Mouse (Mus musculus) frontal cortex, adult 2 months (tissue): ENCODE results near the gene Pnldc1. TPM values are rescaled to one million over a fixed set of nuclear protein-coding genes. Genes with fewer than 3 reads are reported as not detected.
A peak's percentile ranks its signal among the peaks of the same experiment; 100 is the strongest.
"Not testable (repeated sequence)": the region's sequence is repeated elsewhere in the genome, so short reads cannot be mapped to it uniquely, and the experiment has no call there.

Experiments used
- DNase-seq, 2 experiments: peaks; one replicate each; pipeline ENCODE4 v3.0.0; 2022; ENCODE audit warnings: low spot score in 1 of 2; ENCODE audit errors: extremely low spot score in 1 of 2
- polyA plus RNA-seq: library from polyadenylated mRNA; depleted of rRNA; stranded (reverse); fragments of >200 nt; gene quantifications from 2 replicates; pipeline ENCODE4 v1.2.3, GENCODE M21; 2012

The Pnldc1 gene
- polyA plus RNA-seq, 1 experiment: 3.8 TPM

- DNase-seq: no peak
Observed at GRCm38 (mm10) chr17:12910391-12910790, 361 bp upstream of the Pnldc1 start.

GRCm38 (mm10) chr17:12906436-12906835, 3.6 kb downstream of the Pnldc1 start:
- peak; percentile 15 to 27 for DNase-seq

GRCm38 (mm10) chr17:12905810-12906209, 4.2 kb downstream of the Pnldc1 start:
- no peak for DNase-seq

DNA sequence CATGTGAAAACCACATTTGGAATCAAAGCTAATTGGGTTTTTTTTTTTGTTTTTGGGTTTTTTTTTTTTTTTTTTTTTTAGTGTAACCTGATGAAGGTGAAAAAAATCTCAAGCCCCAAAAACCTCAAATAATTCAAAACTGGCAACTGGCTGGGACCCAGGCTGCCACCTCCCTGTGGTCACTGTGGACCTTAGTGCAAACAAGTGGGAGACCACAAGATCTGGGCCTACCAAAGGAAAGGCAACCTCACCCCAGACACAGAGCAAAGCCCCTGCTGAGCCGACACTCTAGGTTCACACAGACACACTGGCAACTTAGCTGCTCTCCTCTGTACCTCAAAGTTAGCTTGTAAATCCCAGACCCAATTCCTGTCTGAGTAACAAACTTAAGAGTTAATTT, 5.7 kb downstream of the Pnldc1 start:
- DNase-seq: no peak

GRCm38 (mm10) chr17:12903372-12904333, 6.4 kb downstream of the Pnldc1 start:
- no peak for DNase-seq

- DNase-seq: no peak
Observed at GRCm38 (mm10) chr17:12902291-12902690, 7.7 kb downstream of the Pnldc1 start.

GRCm38 (mm10) chr17:12898607-12899006, 11.4 kb downstream of the Pnldc1 start:
- DNase-seq: not testable (repeated sequence)

DNA sequence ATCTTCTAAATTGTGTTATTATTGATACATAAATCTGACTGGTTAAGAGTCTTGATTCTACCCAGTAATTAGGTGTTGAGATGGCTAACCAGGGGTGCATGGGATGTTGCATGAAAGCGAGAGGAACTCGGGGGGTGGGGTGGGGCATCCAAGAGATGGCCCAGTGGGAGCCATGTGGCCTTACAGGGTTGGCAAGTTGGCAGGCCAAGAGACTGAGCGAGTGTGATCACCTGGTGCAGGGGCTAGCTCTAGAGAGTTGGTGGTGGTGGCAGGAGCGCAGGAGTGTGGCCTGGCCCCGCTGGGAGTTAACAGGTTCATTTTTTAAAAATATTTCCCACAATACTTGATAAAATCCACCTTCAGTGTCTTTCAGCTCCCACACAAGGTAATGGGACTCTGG, 12.4 kb downstream of the Pnldc1 start:
- DNase-seq: no peak

DNA sequence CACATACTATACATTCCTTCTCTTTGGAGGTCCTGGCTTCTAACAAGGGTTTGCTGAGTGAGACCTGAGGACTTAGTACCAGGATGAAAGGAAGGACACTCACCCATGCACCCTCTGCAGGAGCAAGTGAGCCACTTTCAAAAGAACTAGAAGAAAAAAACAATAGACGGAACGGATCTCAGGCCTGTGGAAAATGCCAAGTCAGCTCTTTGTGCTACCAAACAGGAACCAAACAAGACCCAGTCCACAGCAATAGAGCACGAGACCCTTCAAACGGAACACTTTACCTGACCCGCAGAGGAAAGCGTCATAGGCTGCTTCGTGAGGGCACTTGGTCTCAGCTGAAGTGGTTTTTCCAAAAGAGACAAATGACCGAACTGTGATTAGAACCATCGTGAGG, 18.0 kb downstream of the Pnldc1 start:
- DNase-seq: no peak

DNA sequence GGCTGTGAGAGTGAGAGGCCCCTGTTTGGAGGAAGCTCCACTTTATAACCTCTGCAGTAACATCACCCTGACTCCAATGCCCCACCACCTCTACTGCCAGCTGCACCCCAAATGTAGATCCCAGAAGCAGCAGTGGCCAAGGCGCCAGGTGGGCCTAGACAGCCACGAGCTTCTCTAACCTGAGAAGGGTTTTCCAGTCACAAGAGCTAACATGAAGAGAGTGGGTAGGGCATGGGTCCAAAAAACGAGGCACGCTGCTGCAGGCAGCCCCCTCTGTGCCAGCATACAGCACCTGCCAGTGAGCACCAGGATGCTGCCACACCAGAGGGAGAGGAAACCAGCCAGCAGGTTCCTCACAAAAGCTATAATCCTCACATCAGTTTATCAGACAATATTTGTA, 19.0 kb downstream of the Pnldc1 start:
- no peak for DNase-seq

DNA sequence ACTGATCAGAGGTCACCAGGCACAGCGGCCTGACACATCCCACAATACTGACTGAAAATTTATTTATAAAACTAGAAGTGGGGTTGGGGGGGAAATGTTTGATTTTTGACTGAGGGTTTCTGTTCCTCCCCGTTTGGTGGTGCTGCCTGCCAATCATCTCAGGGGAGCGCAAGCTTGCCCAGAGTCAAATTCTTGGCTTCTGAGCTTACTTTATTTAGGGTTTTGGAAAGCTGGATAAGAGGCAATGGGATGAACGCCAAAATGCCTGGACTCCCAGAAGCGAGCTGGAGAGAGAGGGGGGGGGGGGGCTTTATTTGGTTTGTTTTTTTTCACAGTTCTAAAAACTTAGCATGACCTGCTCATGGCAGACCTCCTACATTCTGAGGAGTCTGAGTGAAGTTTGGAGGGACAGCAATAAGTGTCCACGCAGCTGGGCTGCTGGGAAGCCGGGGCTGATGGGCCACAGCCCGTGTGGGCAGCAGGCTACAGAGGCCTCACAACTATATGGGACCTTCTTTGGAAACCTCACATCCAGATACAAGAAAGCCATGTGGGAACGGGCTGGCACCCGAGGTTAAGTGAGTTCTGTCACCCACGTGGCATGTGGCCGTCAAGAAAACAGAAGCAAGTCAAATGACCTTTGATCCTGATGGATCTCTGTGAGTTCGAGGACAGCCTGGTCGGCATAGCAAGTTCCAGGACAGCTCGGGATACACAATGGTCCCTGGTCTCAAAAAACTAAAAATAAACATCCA, 22.8 kb downstream of the Pnldc1 start:
- DNase-seq: no peak

DNA sequence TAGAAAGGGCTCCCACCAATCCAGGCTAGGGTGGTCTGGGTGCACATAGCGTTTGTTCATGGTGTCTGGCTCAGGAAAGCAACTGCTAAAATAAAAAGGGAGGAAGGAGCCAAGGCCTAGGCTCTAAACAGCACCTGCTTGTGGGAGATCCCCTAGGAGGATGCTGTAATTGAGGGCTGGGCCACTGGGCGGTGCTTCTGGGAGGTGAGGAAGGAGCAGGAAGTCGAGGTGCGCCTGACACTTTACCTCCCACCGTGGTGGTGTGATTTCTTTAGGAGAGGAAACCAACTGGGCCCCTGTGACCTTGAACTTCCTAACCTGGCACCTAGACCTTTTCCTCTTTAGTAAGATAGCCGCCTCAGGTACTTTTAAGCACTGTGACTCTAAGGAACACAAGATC, 23.4 kb downstream of the Pnldc1 start:
- DNase-seq: no peak

- DNase-seq: no peak
Observed at GRCm38 (mm10) chr17:12881216-12881615, 28.8 kb downstream of the Pnldc1 start.

DNA sequence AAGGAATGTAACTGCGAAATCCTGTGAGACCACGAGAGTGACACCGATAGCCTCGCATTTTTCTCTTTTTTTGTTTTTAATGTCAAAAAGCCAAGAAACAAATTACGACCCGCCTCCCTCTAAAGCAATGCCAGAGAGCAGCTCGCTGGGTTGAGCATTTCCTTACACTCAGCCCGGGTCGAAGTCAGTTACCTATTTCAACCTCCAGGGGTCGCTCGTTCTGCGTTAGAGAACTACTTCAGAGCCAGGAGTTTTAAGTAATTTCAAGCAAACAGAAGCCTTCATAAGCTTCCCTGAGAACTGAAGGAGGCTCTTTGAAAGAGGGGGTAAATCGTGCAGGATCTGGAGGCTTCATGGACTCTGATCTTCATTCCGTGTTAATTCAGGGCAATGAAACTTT, 29.9 kb downstream of the Pnldc1 start:
- DNase-seq: peak; percentile 69 to 96

GRCm38 (mm10) chr17:12875734-12876133, 34.3 kb downstream of the Pnldc1 start, which contains the start of gene Mrgprh:
Gene Mrgprh (plus strand): TSS chr17:12876034.
- no peak for DNase-seq

GRCm38 (mm10) chr17:12872275-12873028, 37.6 kb downstream of the Pnldc1 start:
- DNase-seq: peak; percentile 52 to 68

DNA sequence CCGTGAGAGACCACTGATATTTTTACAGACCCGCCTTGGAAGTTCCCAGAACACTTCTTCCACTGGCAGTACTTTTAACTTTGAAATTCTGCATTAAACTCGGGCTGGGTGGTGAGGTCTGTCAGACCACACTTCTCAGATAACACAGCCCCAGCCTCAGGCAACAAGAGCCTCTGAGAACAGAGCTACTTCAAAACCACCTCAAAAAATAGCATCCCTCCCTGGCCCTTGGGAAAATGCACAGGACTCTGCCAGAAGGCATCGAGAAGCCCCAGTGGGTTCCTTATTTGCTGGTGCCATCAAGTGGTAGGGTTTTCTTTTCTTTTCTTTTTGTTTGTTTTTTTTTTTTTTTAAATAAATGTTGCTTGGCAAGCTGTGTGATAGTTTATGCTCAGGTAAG, 41.4 kb downstream of the Pnldc1 start:
- no peak for DNase-seq

- no peak for DNase-seq
Observed at GRCm38 (mm10) chr17:12868043-12868442, 42.0 kb downstream of the Pnldc1 start, which contains the start of gene Mas1. Gene Mas1 (minus strand): TSS chr17:12868143.

DNA sequence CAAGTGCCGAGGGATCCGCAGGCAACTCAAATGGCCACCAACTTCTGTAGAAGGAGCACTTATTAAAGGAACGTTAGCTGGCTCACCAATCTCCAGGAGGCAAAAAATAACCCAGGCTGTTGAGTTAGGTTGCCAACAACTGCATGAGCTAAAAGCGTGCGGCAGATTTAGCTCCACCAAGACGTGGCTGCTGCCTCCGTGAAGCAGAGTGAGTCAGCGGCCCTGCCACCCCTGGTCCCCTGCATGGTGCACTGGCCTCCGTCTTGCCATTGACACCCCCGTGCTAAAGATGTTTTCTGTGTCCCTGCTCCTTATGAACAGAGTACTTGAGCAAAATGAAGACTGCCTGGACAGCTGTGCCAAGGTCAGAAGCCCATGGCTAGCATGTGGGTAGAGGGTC, 43.2 kb downstream of the Pnldc1 start:
- peak; percentile 77 to 82 for DNase-seq

DNA sequence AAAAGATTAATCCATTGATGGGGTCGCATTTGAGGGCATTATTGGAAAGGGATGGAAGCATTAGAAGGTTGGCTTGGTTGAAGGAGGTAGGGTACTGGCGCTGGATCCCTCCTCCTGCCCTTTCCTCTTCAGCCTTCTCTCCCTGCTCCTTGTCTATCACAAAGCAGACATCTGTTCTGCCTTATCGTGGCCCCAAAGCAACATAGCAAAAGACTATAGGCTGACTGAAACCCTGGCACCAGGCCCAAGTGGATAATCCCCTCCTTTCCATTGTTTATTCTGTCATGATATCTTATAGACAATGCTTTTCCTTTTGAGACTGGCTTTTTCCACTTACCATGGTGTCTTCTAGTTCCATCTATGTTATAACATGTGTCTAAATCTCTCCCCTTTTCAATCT, 44.6 kb downstream of the Pnldc1 start:
- no peak for DNase-seq

- no peak for DNase-seq
Observed at GRCm38 (mm10) chr17:12864111-12864510, 45.9 kb downstream of the Pnldc1 start.
